Mouse (Mus musculus) neural tube, embryonic 11.5 days (tissue): ENCODE measurements around the gene Cdh6. TPM values are rescaled to one million over a fixed set of nuclear protein-coding genes. Genes with fewer than 3 reads are reported as not detected.

Source experiments
- ATAC-seq: fragments of 200-750 bp; cut with Nextera tagmentation; 2 replicates; pipeline ENCODE4 v1.8.0; 2017; ENCODE audit warnings: moderate number of reproducible peaks, mild to moderate bottlenecking, moderate TSS enrichment, moderate library complexity; ENCODE audit not compliant: insufficient read depth, low FRiP score, low TSS enrichment
- DNase-seq: peaks from one replicate; pipeline ENCODE4 v3.0.0-alpha.2; 2015; ENCODE audit warnings: low spot score
- H3K27ac ChIP-seq: fragments of 300-500 bp; sonication (generic); 2 replicates; pipeline ENCODE4 v1.5.1; 2014; ENCODE audit warnings: low read depth, mild to moderate bottlenecking, low read length
- H3K27me3 ChIP-seq: fragments of 300-500 bp; sonication (generic); 2 replicates; pipeline ENCODE4 v1.6.1; 2014; ENCODE audit warnings: mild to moderate bottlenecking, low read length, mixed read lengths; ENCODE audit not compliant: control insufficient read depth, insufficient read depth
- H3K36me3 ChIP-seq: fragments of 300-500 bp; sonication (generic); 2 replicates; pipeline ENCODE4 v1.6.1; 2014; ENCODE audit warnings: mild to moderate bottlenecking, low read length, moderate library complexity, mixed read lengths; ENCODE audit not compliant: control insufficient read depth, insufficient read depth
- H3K4me1 ChIP-seq: fragments of 300-500 bp; sonication (generic); 2 replicates; pipeline ENCODE4 v1.6.1; 2014; ENCODE audit warnings: low read length, mixed read lengths; ENCODE audit not compliant: control insufficient read depth, insufficient read depth
- H3K4me2 ChIP-seq: fragments of 300-500 bp; sonication (generic); 2 replicates; pipeline ENCODE4 v1.6.1; 2014; ENCODE audit warnings: low read depth, mild to moderate bottlenecking, moderate library complexity
- H3K4me3 ChIP-seq: fragments of 300-500 bp; sonication (generic); 2 replicates; pipeline ENCODE4 v1.5.1; 2014; ENCODE audit warnings: low read depth, low read length
- H3K9ac ChIP-seq: fragments of 300-500 bp; sonication (generic); 2 replicates; pipeline ENCODE4 v1.6.1; 2014; ENCODE audit warnings: mild to moderate bottlenecking, low read length
- H3K9me3 ChIP-seq: fragments of 300-500 bp; sonication (generic); 2 replicates; pipeline ENCODE4 v1.6.1; 2016; ENCODE audit warnings: low read length; ENCODE audit not compliant: control insufficient read depth
- WGBS: fragments of 180-500 bp; shearing (Covaris S2); extraction: QIAGEN DNeasy Blood & Tissue Kit; methylation state at CpG from one replicate; pipeline ENCODE4 v1.1.7; 2014; 5-methylcytosine and 5-hydroxymethylcytosine counted together
- polyA plus RNA-seq: library from polyadenylated mRNA; unstranded; fragments of >200 nt; fragmentation: Nextera tagmentation; extraction: Ambion mirVana; gene quantifications from 2 replicates; pipeline ENCODE4 v1.2.1, GENCODE M21; 2014

Gene Cdh6
- polyA plus RNA-seq, 1 experiment from 2014 or later: 21.6 TPM

- Histone ChIP-seq H3K4me3 (no peak overlapping the region), H3K27me3 (no peaks in the 10 kb centered on the region), H3K27ac (no peak overlapping the region), H3K9me3 (no peaks in the 10 kb centered on the region), H3K4me1 (no peaks in the 10 kb centered on the region), H3K36me3 (no peaks in the 10 kb centered on the region), H3K9ac (no peak overlapping the region), H3K4me2 (no peak overlapping the region)
- ATAC-seq (no peak), DNase-seq (no peak)
- 82% methylated on average over 13 of the region's 13 CpGs for WGBS
Observed at GRCm38 (mm10) chr15:13005934-13006333, 167.5 kb downstream of the Cdh6 start.

DNA sequence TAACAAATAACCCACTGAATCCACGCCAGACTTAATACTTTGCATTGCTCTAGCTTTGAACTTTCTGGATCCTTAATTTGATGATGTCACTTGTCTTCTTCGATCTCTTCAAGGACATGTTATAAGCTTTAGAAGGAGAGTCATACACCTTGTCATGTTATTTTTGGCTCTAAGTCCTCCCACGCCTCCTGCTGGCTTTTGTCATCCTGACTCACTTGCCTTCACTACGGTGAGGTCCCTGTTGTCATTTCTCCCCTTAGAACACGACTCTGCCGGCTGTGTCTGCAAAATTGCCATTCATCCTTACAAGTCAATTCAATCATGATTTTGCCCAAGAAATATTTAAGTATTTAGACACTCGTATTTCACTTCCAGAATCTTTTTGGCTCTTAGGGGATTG is 171.9 kb downstream of the Cdh6 start:
- H3K4me1 ChIP-seq: no peaks in the 10 kb centered on the region
- no peak for ATAC-seq
- H3K36me3 ChIP-seq: no peaks in the 10 kb centered on the region
- no peaks in the 10 kb centered on the region for H3K9me3 ChIP-seq
- no peak overlapping the region for H3K9ac ChIP-seq
- H3K27me3 ChIP-seq: no peaks in the 10 kb centered on the region
- WGBS: 81% methylated on average over 7 of the region's 7 CpGs
- no peak overlapping the region for H3K27ac ChIP-seq
- no peak overlapping the region for H3K4me2 ChIP-seq
- no peak overlapping the region for H3K4me3 ChIP-seq
- no peak for DNase-seq

DNA sequence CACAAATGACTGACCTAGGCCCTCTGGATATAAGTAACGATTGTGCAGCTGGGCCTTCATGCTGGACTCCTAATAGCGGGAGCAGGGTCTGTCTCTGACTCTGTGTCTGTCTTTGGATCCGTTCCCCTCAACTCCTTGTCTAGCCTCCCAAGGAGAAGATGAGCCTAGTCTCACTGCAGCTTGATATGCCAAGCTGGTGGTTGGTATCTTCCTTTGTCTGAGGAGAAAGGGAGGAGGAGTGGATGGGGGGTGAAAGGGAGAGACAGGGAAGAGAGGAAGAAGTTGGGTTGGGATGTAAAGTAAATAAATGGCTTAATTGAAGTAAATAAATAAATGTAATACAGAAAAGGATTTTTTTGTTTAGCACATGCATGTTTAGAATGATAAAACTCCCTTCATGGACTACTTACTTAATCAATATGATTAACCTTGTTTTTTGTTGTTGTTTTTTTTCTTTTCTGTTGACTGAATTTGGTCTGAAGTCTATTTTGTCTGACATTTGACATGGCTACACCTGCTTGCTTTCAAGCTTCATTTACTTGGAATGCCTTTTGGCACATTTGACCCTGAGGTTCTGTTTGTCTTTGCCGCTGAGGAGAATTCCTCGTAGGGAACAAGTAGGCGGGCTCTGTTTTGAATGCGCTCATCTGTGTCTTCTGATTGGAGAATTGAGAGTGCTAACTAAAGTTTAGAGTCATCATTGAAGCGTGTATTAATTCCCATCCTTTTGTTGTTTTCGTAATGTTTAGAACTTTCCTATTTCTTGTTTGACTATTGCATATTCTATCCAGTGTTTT is 178.7 kb downstream of the Cdh6 start:
- WGBS: 73% methylated on average over 9 of the region's 9 CpGs

More for the DNA sequence above, 178.7 kb downstream of the Cdh6 start:
- no peak overlapping the region for H3K9ac ChIP-seq
- H3K4me2 ChIP-seq: no peak overlapping the region
- H3K4me1 ChIP-seq: no peaks in the 10 kb centered on the region
- ATAC-seq (no peak), DNase-seq (no peak)
- no peaks in the 10 kb centered on the region for H3K9me3 ChIP-seq
- no peak overlapping the region for H3K27ac ChIP-seq
- H3K36me3 ChIP-seq: no peaks in the 10 kb centered on the region
- H3K4me3 ChIP-seq: no peak overlapping the region
- H3K27me3 ChIP-seq: no peaks in the 10 kb centered on the region
